Mouse (Mus musculus): Measurements from ENCODE around the gene Gadd45a. TPM values are rescaled to one million over a fixed set of nuclear protein-coding genes. Genes with fewer than 3 reads are reported as not detected.
"Not testable (repeated sequence)": the region's sequence is repeated elsewhere in the genome, so short reads cannot be mapped to it uniquely, and the experiment has no call there.

Gadd45a gene
- polyA plus RNA-seq, 1 experiment from 2014 or later: 54.4 TPM

GRCm38 (mm10) chr6:67038964-67039363 lies 1.7 kb upstream of the Gadd45a start:
- no peak for ATAC-seq (ENCODE audit: low read depth)
- 93% methylated on average over 3 of the region's 3 CpGs for WGBS (ENCODE audit: insufficient replicate concordance)
- H3K4me2 ChIP-seq (ENCODE audit: low read depth, low read length): no peak overlapping the region
- H3K9me3 ChIP-seq (replicated peaks; ENCODE audit: control insufficient read depth, low read length): no peaks in the 10 kb centered on the region
- no peak overlapping the region for H3K27ac ChIP-seq (ENCODE audit: low read length)
- no peaks in the 10 kb centered on the region for H3K27me3 ChIP-seq (ENCODE audit: control insufficient read depth, insufficient read depth, low read depth, low read length)
- H3K4me3 ChIP-seq (ENCODE audit: low read depth, low read length): no peak overlapping the region
- no peak overlapping the region for H3K9ac ChIP-seq (ENCODE audit: low read depth, low read length)
- peaks cover 11% of the 10 kb centered on the region for H3K4me1 ChIP-seq (ENCODE audit: control insufficient read depth, low read depth, low read length)
- H3K36me3 ChIP-seq (ENCODE audit: control insufficient read depth, insufficient read depth): no peaks in the 10 kb centered on the region

GRCm38 (mm10) chr6:67036356-67036811 lies 873 bp downstream of the Gadd45a start:
- no peaks in the 10 kb centered on the region for H3K9me3 ChIP-seq (replicated peaks; ENCODE audit: control insufficient read depth, low read length)
- H3K4me3 ChIP-seq (ENCODE audit: low read depth, low read length): peak overlapping the region; percentile 100
- H3K9ac ChIP-seq (ENCODE audit: low read depth, low read length): peak overlapping the region; percentile 99
- no peaks in the 10 kb centered on the region for H3K36me3 ChIP-seq (ENCODE audit: control insufficient read depth, insufficient read depth)
- peak overlapping the region; percentile 99 for H3K27ac ChIP-seq (ENCODE audit: low read length)
- peak; percentile 69 for ATAC-seq (ENCODE audit: low read depth)
- no peaks in the 10 kb centered on the region for H3K27me3 ChIP-seq (ENCODE audit: control insufficient read depth, insufficient read depth, low read depth, low read length)
- H3K4me1 ChIP-seq (ENCODE audit: control insufficient read depth, low read depth, low read length): peaks cover 16% of the 10 kb centered on the region
- WGBS (ENCODE audit: insufficient replicate concordance): under 1% methylated on average over 29 of the region's 29 CpGs
- peak overlapping the region; percentile 58 for H3K4me2 ChIP-seq (ENCODE audit: low read depth, low read length)

GRCm38 (mm10) chr6:67035388-67036299 lies 1.6 kb downstream of the Gadd45a start:
- peak; percentile 44 for ATAC-seq (ENCODE audit: low read depth)
- peak overlapping the region; percentile 99 for H3K27ac ChIP-seq (ENCODE audit: low read length)
- peak overlapping the region; percentile 100 for H3K4me3 ChIP-seq (ENCODE audit: low read depth, low read length)
- no peaks in the 10 kb centered on the region for H3K9me3 ChIP-seq (replicated peaks; ENCODE audit: control insufficient read depth, low read length)
- peak overlapping the region; percentile 99 for H3K9ac ChIP-seq (ENCODE audit: low read depth, low read length)
- peaks cover 16% of the 10 kb centered on the region for H3K4me1 ChIP-seq (ENCODE audit: control insufficient read depth, low read depth, low read length)
- WGBS (ENCODE audit: insufficient replicate concordance): 19% methylated on average over 19 of the region's 19 CpGs
- H3K36me3 ChIP-seq (ENCODE audit: control insufficient read depth, insufficient read depth): no peaks in the 10 kb centered on the region
- peak overlapping the region; percentile 58 for H3K4me2 ChIP-seq (ENCODE audit: low read depth, low read length)
- H3K27me3 ChIP-seq (ENCODE audit: control insufficient read depth, insufficient read depth, low read depth, low read length): no peaks in the 10 kb centered on the region

- Histone ChIP-seq H3K4me2 (ENCODE audit: low read depth, low read length) (peak overlapping the region; percentile 63), H3K4me1 (ENCODE audit: control insufficient read depth, low read depth, low read length) (peaks cover 17% of the 10 kb centered on the region), H3K27me3 (ENCODE audit: control insufficient read depth, insufficient read depth, low read depth, low read length) (no peaks in the 10 kb centered on the region), H3K27ac (ENCODE audit: low read length) (peak overlapping the region; percentile 95), H3K36me3 (ENCODE audit: control insufficient read depth, insufficient read depth) (no peaks in the 10 kb centered on the region), H3K4me3 (ENCODE audit: low read depth, low read length) (peak overlapping the region; percentile 62), H3K9ac (ENCODE audit: low read depth, low read length) (peak overlapping the region; percentile 63), H3K9me3 (replicated peaks; ENCODE audit: control insufficient read depth, low read length) (no peaks in the 10 kb centered on the region)
- ATAC-seq (ENCODE audit: low read depth): peak; percentile 48
- 15% methylated on average over 7 of the region's 7 CpGs for WGBS (ENCODE audit: insufficient replicate concordance)
Observed at GRCm38 (mm10) chr6:67034331-67035130, 2.7 kb downstream of the Gadd45a start.

GRCm38 (mm10) chr6:67033604-67034003 lies 3.7 kb downstream of the Gadd45a start:
- peaks cover 20% of the 10 kb centered on the region for H3K4me1 ChIP-seq (ENCODE audit: control insufficient read depth, low read depth, low read length)
- peak overlapping the region; percentile 2; the same call in 1 of the 2 replicates for H3K9ac ChIP-seq (ENCODE audit: low read depth, low read length)
- H3K27me3 ChIP-seq (ENCODE audit: control insufficient read depth, insufficient read depth, low read depth, low read length): no peaks in the 10 kb centered on the region
- H3K36me3 ChIP-seq (ENCODE audit: control insufficient read depth, insufficient read depth): no peaks in the 10 kb centered on the region
- WGBS (ENCODE audit: insufficient replicate concordance): 56% methylated on average over 4 of the region's 4 CpGs
- no peak for ATAC-seq (ENCODE audit: low read depth)
- H3K4me2 ChIP-seq (ENCODE audit: low read depth, low read length): peak overlapping the region; percentile 63; the same call in 1 of the 2 replicates
- no peak overlapping the region for H3K4me3 ChIP-seq (ENCODE audit: low read depth, low read length)
- no peaks in the 10 kb centered on the region for H3K9me3 ChIP-seq (replicated peaks; ENCODE audit: control insufficient read depth, low read length)
- peak overlapping the region; percentile 42; the same call in 1 of the 2 replicates for H3K27ac ChIP-seq (ENCODE audit: low read length)

GRCm38 (mm10) chr6:67032972-67033371 lies 4.3 kb downstream of the Gadd45a start:
- H3K4me2 ChIP-seq (ENCODE audit: low read depth, low read length); H3K4me3 ChIP-seq (ENCODE audit: low read depth, low read length); H3K27ac ChIP-seq (ENCODE audit: low read length); H3K9me3 ChIP-seq (replicated peaks; ENCODE audit: control insufficient read depth, low read length); H3K36me3 ChIP-seq (ENCODE audit: control insufficient read depth, insufficient read depth); ATAC-seq (ENCODE audit: low read depth); H3K27me3 ChIP-seq (ENCODE audit: control insufficient read depth, insufficient read depth, low read depth, low read length); H3K9ac ChIP-seq (ENCODE audit: low read depth, low read length): not testable (repeated sequence)
- H3K4me1 ChIP-seq (ENCODE audit: control insufficient read depth, low read depth, low read length): peaks cover 19% of the 10 kb centered on the region
- 90% methylated on average over 3 of the region's 4 CpGs for WGBS (ENCODE audit: insufficient replicate concordance)

- peaks cover 17% of the 10 kb centered on the region for H3K4me1 ChIP-seq (ENCODE audit: control insufficient read depth, low read depth, low read length)
- not testable (repeated sequence) for ATAC-seq (ENCODE audit: low read depth); H3K36me3 ChIP-seq (ENCODE audit: control insufficient read depth, insufficient read depth); H3K4me2 ChIP-seq (ENCODE audit: low read depth, low read length); H3K27ac ChIP-seq (ENCODE audit: low read length); H3K9ac ChIP-seq (ENCODE audit: low read depth, low read length); H3K4me3 ChIP-seq (ENCODE audit: low read depth, low read length); H3K27me3 ChIP-seq (ENCODE audit: control insufficient read depth, insufficient read depth, low read depth, low read length); H3K9me3 ChIP-seq (replicated peaks; ENCODE audit: control insufficient read depth, low read length)
Observed at GRCm38 (mm10) chr6:67032551-67032950, 4.7 kb downstream of the Gadd45a start.

GRCm38 (mm10) chr6:67030846-67031245 lies 6.4 kb downstream of the Gadd45a start:
- H3K9ac ChIP-seq (ENCODE audit: low read depth, low read length): no peak overlapping the region
- no peak for ATAC-seq (ENCODE audit: low read depth)
- no peaks in the 10 kb centered on the region for H3K36me3 ChIP-seq (ENCODE audit: control insufficient read depth, insufficient read depth)
- 79% methylated on average over 5 of the region's 5 CpGs for WGBS (ENCODE audit: insufficient replicate concordance)
- no peak overlapping the region for H3K4me2 ChIP-seq (ENCODE audit: low read depth, low read length)
- no peak overlapping the region for H3K4me3 ChIP-seq (ENCODE audit: low read depth, low read length)
- peaks cover 20% of the 10 kb centered on the region for H3K4me1 ChIP-seq (ENCODE audit: control insufficient read depth, low read depth, low read length)
- no peaks in the 10 kb centered on the region for H3K9me3 ChIP-seq (replicated peaks; ENCODE audit: control insufficient read depth, low read length)
- H3K27ac ChIP-seq (ENCODE audit: low read length): no peak overlapping the region
- no peaks in the 10 kb centered on the region for H3K27me3 ChIP-seq (ENCODE audit: control insufficient read depth, insufficient read depth, low read depth, low read length)
